Mouse (Mus musculus): ENCODE data around the gene Chrna9.

- TF ChIP-seq CTCF (IDR thresholded peaks at IDR 0.05; ENCODE audit: borderline replicate concordance, insufficient read depth, low read length): no peak
- no peak for TF ChIP-seq POLR2A (IDR thresholded peaks at IDR 0.05; ENCODE audit: low read depth, low read length)
These were observed 39.0 kb upstream of the Chrna9 start for GRCm38 (mm10) chr5:65895764-65896163.

All from embryonic fibroblast, embryonic 13.5 days (primary cell).